Mouse (Mus musculus) brain, embryonic 14.5 days (tissue): Measurements from ENCODE around the gene Hoxd13.

Experiments used
- CTCF ChIP-seq: fragments of 200-500 bp; IDR thresholded peaks from 2 replicates; pipeline ENCODE4 v1.5.1; 2012; ENCODE audit warnings: inconsistent platforms, mild to moderate bottlenecking, moderate library complexity, borderline replicate concordance; ENCODE audit not compliant: insufficient read depth, insufficient read length; ENCODE audit errors: extremely low read depth
- POLR2A ChIP-seq: fragments of 200-500 bp; IDR thresholded peaks from 2 replicates; pipeline ENCODE4 v1.6.1; 2012; ENCODE audit warnings: mild to moderate bottlenecking, inconsistent platforms, borderline replicate concordance; ENCODE audit not compliant: poor library complexity, insufficient read depth, insufficient read length, severe bottlenecking; ENCODE audit errors: extremely low read depth

- TF ChIP-seq CTCF (no peak), POLR2A (no peak)
Observed at GRCm38 (mm10) chr2:74709465-74710419, 41.6 kb downstream of the Hoxd13 start.
